Mouse (Mus musculus) midbrain, embryonic 11.5 days (tissue): ENCODE results near the gene Tnfrsf19. TPM values are rescaled to one million over a fixed set of nuclear protein-coding genes. Genes with fewer than 3 reads are reported as not detected.
A peak's percentile ranks its signal among the peaks of the same experiment; 100 is the strongest.

Experiments
- ATAC-seq: fragments of 200-750 bp; cut with Nextera tagmentation; 2 replicates; pipeline ENCODE4 v1.8.0; 2017; ENCODE audit warnings: moderate TSS enrichment, moderate library complexity; ENCODE audit not compliant: low FRiP score
- DNase-seq: peaks from one replicate; pipeline ENCODE4 v3.0.0; 2015; ENCODE audit warnings: low spot score; ENCODE audit errors: missing footprints
- H3K27ac ChIP-seq: fragments of 300-500 bp; sonication (generic); 2 replicates; pipeline ENCODE4 v1.5.1; 2014; ENCODE audit warnings: low read depth, low read length
- H3K27me3 ChIP-seq: fragments of 300-500 bp; sonication (generic); 2 replicates; pipeline ENCODE4 v1.6.1; 2014; ENCODE audit warnings: mild to moderate bottlenecking, low read length, moderate library complexity, mixed read lengths; ENCODE audit not compliant: control insufficient read depth, insufficient read depth
- H3K36me3 ChIP-seq: fragments of 300-500 bp; sonication (generic); 2 replicates; pipeline ENCODE4 v1.6.1; 2014; ENCODE audit warnings: mild to moderate bottlenecking, low read length, moderate library complexity, mixed read lengths; ENCODE audit not compliant: control insufficient read depth, insufficient read depth
- H3K4me1 ChIP-seq: fragments of 300-500 bp; sonication (generic); 2 replicates; pipeline ENCODE4 v1.6.1; 2014; ENCODE audit warnings: low read length; ENCODE audit not compliant: control insufficient read depth, insufficient read depth
- H3K4me2 ChIP-seq: fragments of 300-500 bp; sonication (generic); 2 replicates; pipeline ENCODE4 v1.6.1; 2014; ENCODE audit warnings: mild to moderate bottlenecking, moderate library complexity
- H3K4me3 ChIP-seq: fragments of 300-500 bp; sonication (generic); 2 replicates; pipeline ENCODE4 v1.5.1; 2014; ENCODE audit warnings: low read depth, low read length
- H3K9ac ChIP-seq: fragments of 300-500 bp; sonication (generic); 2 replicates; pipeline ENCODE4 v1.6.1; 2014; ENCODE audit warnings: low read length
- H3K9me3 ChIP-seq: fragments of 300-500 bp; sonication (generic); 2 replicates; pipeline ENCODE4 v1.6.1; 2016; ENCODE audit warnings: low read length; ENCODE audit not compliant: control insufficient read depth
- WGBS: fragments of 180-500 bp; shearing (Covaris S2); extraction: QIAGEN DNeasy Blood & Tissue Kit; methylation state at CpG from one replicate; pipeline ENCODE4 v1.1.7; 2014; 5-methylcytosine and 5-hydroxymethylcytosine counted together
- polyA plus RNA-seq: library from polyadenylated mRNA; unstranded; fragments of >200 nt; fragmentation: Nextera tagmentation; extraction: Ambion mirVana; gene quantifications from 2 replicates; pipeline ENCODE4 v1.2.1, GENCODE M21; 2014

Gene Tnfrsf19
- 74.8 and 81.2 TPM in 2 replicates for polyA plus RNA-seq

DNA sequence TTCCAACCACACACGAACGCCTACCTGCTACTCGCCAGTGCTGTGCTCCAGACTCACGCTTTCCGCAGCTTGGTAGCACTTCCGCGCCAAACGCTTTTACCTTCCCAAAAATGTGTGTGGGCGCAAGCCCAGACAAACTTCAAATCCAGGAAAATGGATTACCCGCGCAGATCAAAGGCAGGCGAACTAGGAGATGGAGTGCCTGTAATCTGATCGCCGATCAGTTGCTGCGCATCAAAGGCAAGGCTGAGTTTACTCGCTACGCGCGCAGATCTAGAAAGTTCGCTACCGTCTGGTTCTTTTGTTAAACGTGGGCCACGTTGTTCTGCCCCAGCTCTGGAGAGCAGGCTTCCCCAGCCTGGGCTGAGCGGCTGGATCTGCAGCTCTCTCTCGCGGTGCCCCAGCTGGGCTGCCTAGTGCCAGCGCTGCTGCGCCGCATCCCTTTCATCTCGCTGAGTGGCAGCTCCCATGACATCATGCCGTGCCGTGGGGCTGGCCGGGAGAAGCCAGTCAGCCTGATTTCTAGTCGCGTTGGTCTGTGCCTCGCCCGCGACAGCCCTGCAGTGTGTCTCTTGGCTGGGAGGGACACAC is at the start of gene Tnfrsf19:
Gene Tnfrsf19 (minus strand): TSS at position 400 of the 591 bp plus-strand sequence.
- ATAC-seq = peak; percentile 97
- Histone ChIP-seq H3K4me3 (peak within 1 kb of the TSS; percentile 49), H3K9ac (peak within 1 kb of the TSS; percentile 71), H3K27me3 (no peaks in the 10 kb centered on the region), H3K9me3 (no peaks in the 10 kb centered on the region), H3K4me1 (peaks cover 30% of the 10 kb centered on the region), H3K36me3 (no peaks in the 10 kb centered on the region), H3K27ac (peak within 1 kb of the TSS; percentile 86), H3K4me2 (peak within 1 kb of the TSS; percentile 87)
- under 1% methylated on average over 38 of the region's 38 CpGs for WGBS
- DNase-seq = peak; percentile 98

DNA sequence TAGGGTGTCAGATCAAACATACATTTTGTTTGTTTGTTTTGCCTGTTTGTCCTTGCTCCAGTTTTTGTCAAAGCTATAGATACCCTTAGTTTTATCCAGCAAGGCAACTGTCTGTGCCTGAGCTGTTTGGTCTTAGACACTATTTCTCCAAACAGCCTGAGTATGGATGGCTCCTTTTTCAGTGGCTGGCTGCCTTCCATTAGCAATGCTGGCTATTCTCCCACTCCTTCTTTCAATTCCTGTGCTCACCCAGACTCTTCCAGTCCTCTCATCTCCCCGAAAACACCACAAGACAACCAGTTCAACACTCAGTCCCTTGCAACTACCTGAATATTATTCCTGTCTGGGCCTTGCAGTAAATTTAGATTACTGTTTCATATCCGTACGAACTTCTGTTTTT is 45.8 kb upstream of the Tnfrsf19 start:
- WGBS = 86% methylated on average over 3 of the region's 3 CpGs
- H3K4me2 ChIP-seq = no peak overlapping the region
- H3K9me3 ChIP-seq = no peaks in the 10 kb centered on the region
- H3K36me3 ChIP-seq = no peaks in the 10 kb centered on the region
- no peak overlapping the region for H3K4me3 ChIP-seq
- ATAC-seq = no peak
- H3K27ac ChIP-seq = no peak overlapping the region
- no peak overlapping the region for H3K9ac ChIP-seq
- DNase-seq = no peak
- H3K4me1 ChIP-seq = no peaks in the 10 kb centered on the region
- H3K27me3 ChIP-seq = no peaks in the 10 kb centered on the region

DNA sequence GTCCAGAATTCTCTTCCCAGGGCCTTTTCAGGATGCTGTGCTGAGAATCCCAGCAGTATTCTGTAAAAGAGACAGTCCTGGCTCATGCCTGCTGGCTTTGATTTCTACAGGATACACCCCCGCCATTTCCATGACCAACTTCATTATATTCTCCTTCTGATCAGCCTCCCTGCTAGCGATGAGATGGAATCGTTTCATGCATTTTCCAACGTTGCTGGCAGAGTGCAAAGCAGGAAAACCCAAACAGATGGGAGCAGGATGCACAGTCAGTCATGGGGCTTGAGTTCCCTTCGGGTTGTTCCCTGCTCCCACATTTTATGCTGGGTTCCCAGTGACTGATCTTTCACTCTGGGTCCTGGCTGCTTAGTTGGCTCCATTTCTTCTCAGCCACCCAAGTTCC is 44.7 kb upstream of the Tnfrsf19 start:
- no peak overlapping the region for H3K27ac ChIP-seq
- no peaks in the 10 kb centered on the region for H3K27me3 ChIP-seq
- DNase-seq (no peak), ATAC-seq (no peak)
- 84% methylated on average over 5 of the region's 5 CpGs for WGBS
- H3K4me1 ChIP-seq = no peaks in the 10 kb centered on the region
- no peak overlapping the region for H3K4me3 ChIP-seq
- no peak overlapping the region for H3K9ac ChIP-seq
- H3K36me3 ChIP-seq = no peaks in the 10 kb centered on the region
- H3K4me2 ChIP-seq = no peak overlapping the region
- no peaks in the 10 kb centered on the region for H3K9me3 ChIP-seq

DNA sequence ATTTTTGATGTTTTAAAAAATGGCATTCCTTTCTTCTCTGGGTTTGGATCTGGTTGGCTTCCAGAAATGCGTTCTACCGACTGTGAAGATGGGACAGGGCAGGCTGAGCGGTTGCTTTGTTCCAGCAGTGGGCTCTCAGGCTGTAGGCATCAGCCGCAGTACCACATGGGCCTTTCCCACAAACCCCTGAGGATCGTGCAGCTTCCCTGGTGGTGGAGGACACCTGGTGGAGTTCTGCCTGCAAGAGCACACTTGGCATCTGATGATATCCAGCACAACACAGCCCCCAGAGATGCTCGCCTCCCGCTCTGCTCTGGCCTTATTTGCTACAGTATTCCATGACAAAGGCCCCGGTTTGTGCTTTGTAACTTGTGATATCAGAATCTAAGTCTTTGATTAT is 41.9 kb upstream of the Tnfrsf19 start:
- H3K36me3 ChIP-seq = no peaks in the 10 kb centered on the region
- 84% methylated on average over 8 of the region's 8 CpGs for WGBS
- H3K4me1 ChIP-seq = no peaks in the 10 kb centered on the region
- H3K27me3 ChIP-seq = no peaks in the 10 kb centered on the region
- H3K9me3 ChIP-seq = no peaks in the 10 kb centered on the region
- H3K4me2 ChIP-seq = no peak overlapping the region
- no peak overlapping the region for H3K27ac ChIP-seq
- no peak for DNase-seq
- H3K4me3 ChIP-seq = no peak overlapping the region
- no peak overlapping the region for H3K9ac ChIP-seq
- ATAC-seq = no peak

DNA sequence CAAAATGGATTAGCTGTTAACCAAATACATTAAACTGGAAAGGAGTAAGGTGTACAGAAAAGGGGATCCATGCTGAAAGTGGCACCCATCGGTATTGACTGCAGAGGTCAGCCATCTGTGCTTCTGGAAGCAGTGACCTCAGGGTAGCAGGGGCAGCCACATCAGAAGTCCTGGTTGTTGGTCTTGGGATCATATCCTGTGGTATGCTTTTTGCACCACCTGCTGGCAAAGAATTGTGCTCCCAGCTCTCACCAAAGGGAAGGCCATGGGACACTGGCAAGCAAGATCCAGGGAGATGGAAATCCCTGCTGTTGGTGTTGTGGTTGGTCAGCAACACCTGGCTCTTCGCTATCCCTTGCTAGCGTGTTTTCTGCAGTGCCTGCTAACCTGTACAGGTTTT is 39.0 kb upstream of the Tnfrsf19 start:
- no peak overlapping the region for H3K27ac ChIP-seq
- no peak overlapping the region for H3K4me2 ChIP-seq
- no peaks in the 10 kb centered on the region for H3K9me3 ChIP-seq
- H3K4me1 ChIP-seq = no peaks in the 10 kb centered on the region
- DNase-seq (no peak), ATAC-seq (no peak)
- no peak overlapping the region for H3K4me3 ChIP-seq
- H3K27me3 ChIP-seq = no peaks in the 10 kb centered on the region
- 69% methylated on average over 3 of the region's 3 CpGs for WGBS
- H3K36me3 ChIP-seq = no peaks in the 10 kb centered on the region
- H3K9ac ChIP-seq = no peak overlapping the region

DNA sequence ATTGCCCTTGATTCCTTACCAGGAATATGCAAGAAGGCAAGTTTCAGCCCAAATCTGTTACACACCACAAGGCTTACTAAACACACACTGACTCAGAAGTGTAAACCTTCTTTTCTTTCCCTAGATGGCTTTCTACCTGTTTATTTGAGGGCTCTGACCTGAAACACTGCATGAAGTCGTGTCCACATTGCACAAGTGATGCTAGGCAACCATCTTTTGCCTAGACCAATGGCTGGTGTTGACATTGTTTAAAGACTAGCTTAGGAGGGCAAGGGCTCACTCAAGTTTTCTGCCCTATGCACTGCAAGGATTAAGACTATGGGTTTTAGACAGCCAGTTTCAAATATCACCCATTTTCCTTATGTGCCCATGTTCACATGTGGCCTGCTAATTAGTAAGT is 23.3 kb upstream of the Tnfrsf19 start:
- no peaks in the 10 kb centered on the region for H3K4me1 ChIP-seq
- WGBS = 63% methylated on average over 1 of the region's 1 CpGs
- no peaks in the 10 kb centered on the region for H3K9me3 ChIP-seq
- H3K27ac ChIP-seq = no peak overlapping the region
- no peak overlapping the region for H3K4me2 ChIP-seq
- no peak for ATAC-seq
- H3K27me3 ChIP-seq = no peaks in the 10 kb centered on the region
- H3K9ac ChIP-seq = no peak overlapping the region
- H3K36me3 ChIP-seq = no peaks in the 10 kb centered on the region
- no peak overlapping the region for H3K4me3 ChIP-seq
- DNase-seq = no peak

DNA sequence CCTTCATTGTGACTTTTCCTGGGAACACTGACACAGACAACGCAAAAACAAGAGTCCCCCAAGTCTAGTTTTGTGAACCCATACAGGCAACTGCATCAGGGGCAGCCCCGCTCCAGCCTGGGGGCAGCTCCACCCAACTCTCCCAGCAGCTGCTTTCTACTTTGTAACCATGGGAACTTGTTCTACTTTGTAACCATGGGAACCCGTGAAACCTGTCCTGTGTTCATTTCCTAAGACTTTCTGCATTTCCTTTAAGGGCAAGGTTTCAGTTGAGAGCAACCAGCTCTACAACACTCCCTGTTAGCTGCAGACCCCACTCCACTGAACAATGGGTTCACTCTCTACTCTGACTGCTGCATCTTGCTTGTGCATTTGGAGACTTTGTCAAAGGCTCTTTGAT is 15.4 kb upstream of the Tnfrsf19 start:
- Histone ChIP-seq H3K36me3 (no peaks in the 10 kb centered on the region), H3K27ac (no peak overlapping the region), H3K9me3 (no peaks in the 10 kb centered on the region), H3K4me1 (peaks cover 15% of the 10 kb centered on the region), H3K27me3 (no peaks in the 10 kb centered on the region; the same call in 1 of the 2 replicates), H3K9ac (no peak overlapping the region), H3K4me3 (no peak overlapping the region), H3K4me2 (no peak overlapping the region; the same call in 1 of the 2 replicates)
- DNase-seq (peak; percentile 90), ATAC-seq (peak; percentile 78)
- WGBS = 14% methylated on average over 3 of the region's 3 CpGs

DNA sequence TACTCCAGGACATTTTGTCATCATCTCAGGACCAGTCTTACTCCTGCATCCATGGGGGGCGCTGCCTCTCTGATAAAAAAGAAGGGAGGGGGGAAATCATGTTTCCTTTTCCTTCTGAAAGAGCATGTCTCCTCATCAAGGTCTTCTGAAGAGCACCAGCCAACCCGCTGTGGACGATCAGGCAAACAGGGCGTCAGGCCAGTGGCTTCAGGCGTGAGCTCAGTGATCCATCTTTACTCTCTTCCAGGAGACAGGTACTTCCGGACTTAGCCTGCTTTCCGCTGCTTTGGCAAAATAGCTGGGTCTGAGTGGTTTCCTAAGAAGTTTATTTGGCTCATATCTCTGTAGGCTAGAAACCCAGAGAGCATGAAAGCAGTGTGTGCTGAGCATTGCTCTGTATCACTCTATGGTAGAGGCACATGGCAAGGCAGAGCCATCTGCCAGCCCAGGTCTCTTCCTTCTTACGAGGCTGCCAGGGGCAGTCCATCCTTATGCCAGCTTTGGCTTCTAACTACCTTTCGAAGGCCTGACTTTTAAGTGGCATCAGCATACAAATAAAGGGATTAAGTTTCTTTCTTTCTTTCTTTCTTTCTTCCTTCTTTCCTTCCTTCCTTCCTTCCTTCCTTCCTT is 13.1 kb upstream of the Tnfrsf19 start:
- no peaks in the 10 kb centered on the region for H3K36me3 ChIP-seq
- no peak overlapping the region for H3K9ac ChIP-seq
- ATAC-seq (no peak), DNase-seq (no peak)
- H3K4me3 ChIP-seq = no peak overlapping the region
- no peak overlapping the region for H3K4me2 ChIP-seq
- peaks cover 26% of the 10 kb centered on the region for H3K4me1 ChIP-seq
- no peak overlapping the region for H3K27ac ChIP-seq
- no peaks in the 10 kb centered on the region for H3K9me3 ChIP-seq
- no peaks in the 10 kb centered on the region; the same call in 1 of the 2 replicates for H3K27me3 ChIP-seq
- 92% methylated on average over 9 of the region's 9 CpGs for WGBS

DNA sequence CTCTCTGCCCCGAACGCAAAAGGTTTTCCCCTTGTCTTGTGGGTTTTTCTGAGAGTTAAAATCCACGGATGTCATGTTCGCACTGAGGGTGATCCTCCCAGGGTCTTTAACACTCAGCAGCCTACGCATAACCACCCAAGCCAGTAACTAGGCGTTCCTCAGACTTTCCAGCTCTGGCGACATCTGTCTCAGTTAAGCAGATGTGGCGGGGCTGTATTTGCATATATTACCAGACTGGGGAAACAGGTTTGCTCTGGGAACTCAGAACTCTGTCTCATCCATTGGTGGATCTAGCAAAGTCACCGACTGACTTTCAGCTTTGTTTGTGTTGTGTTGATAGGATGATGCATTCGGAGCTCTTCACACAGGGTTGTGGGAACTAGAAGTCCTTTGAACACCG is 10.7 kb upstream of the Tnfrsf19 start:
- Histone ChIP-seq H3K27ac (no peak overlapping the region), H3K4me2 (peak overlapping the region; percentile 54), H3K9me3 (no peaks in the 10 kb centered on the region), H3K36me3 (no peaks in the 10 kb centered on the region), H3K27me3 (no peaks in the 10 kb centered on the region; the same call in 1 of the 2 replicates), H3K9ac (no peak overlapping the region; the same call in 1 of the 2 replicates), H3K4me3 (peak overlapping the region; percentile 13), H3K4me1 (peaks cover 24% of the 10 kb centered on the region)
- ATAC-seq = no peak
- DNase-seq = peak; percentile 93
- 7% methylated on average over 11 of the region's 11 CpGs for WGBS
